Mouse (Mus musculus) retina, postnatal 7 days (tissue): ENCODE data around the gene Amigo1.

Experiments
- DNase-seq: peaks from one replicate; pipeline ENCODE4 v3.0.0-alpha.2; 2012; ENCODE audit warnings: low read depth, low spot score

Gene Amigo1

GRCm38 (mm10) chr3:108186098-108187047, at the start of gene Amigo1:
Gene Amigo1, plus strand, starts transcription at chr3:108186335.
- DNase-seq = no peak

DNA sequence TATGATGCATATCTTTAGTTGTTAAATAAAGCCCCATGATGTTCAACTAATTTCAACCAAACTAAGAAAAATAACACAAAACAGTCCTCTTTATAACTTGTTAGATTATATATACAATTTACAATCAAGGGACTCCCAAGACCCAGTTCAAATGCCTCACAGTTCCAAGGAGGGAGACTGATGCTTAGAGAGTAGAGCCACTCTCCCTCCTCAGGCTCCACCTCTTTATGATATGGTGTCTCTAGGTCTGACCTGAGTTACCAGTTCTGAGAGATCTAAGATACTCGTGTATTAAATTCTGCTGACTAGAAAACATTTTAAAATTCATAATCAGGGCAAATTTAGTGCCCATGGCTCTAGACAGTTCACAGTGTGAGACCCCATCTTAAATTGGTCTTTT, 47.0 kb upstream of the Amigo1 start:
- no peak for DNase-seq

- DNase-seq = no peak
Observed at GRCm38 (mm10) chr3:108140786-108141185, 45.3 kb upstream of the Amigo1 start.

DNA sequence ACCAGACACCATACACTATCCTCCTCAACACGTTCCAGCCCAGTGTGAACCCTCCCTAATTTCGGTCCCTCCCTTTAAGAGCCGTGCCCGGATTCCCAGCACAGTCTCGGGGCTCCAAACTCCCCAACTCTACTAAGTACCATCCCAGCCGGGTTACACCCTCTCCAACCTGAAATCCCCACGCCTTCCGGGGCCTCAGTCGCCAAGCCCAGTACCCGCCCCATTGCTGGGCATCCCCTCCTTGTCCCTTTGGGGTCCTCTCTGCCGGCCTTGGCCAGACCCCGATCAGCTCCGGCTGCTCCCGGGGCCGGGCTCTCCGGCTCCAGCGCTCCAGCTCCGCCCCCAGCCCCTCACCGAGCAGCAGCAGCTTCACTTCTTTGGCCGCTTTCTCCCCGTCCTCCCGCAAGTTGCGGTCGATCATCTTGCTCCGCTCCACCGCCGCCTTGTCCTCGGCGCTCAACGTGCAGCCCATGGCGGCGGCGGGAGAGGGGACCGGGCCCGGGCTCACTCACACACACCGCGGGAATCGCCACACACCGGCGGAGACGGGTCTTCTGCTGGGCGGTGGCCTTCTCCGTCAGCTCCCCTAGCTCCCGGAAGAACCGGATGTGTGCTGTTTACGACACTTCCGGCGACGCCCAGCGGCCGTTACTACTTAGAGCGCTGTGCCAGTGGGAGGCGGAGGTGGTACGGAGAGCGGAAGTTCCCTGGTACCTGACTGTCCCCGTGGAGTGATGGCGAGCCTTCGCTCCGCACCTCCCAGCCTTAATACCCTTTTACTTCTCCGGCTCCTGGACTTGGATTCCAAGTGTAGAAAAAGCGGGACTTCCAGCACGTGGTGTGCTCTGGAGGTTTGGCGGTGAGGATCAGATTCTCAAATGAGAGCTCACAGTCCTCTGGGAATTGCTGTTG, 40.3 kb upstream of the Amigo1 start, which contains the start of gene Gnai3:
Gnai3 (minus strand) TSS at position 613 of the 912 bp plus-strand sequence.
- DNase-seq = peak; percentile 87

DNA sequence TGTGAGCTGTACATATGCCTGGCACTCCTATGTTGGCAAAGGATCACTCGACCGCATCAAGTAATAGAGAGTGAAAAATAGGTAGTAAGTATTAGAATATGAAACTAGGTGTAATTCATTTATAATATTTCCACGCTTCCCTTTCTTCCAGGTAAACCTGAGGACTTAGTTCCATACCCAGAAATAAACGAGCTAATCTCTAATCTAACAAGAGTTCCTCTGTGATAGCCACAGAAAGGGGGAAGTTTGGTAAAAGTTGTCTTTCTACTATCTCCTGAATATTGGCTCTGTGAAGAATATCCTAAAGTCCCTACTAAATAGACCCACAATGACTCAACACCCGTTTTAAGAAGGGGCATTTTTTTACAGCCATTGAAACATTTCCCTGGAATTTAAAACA, 39.5 kb upstream of the Amigo1 start:
- no peak for DNase-seq

- peak; percentile 89 for DNase-seq
Observed at GRCm38 (mm10) chr3:108147386-108148235, 38.5 kb upstream of the Amigo1 start.

GRCm38 (mm10) chr3:108152290-108152689, 33.8 kb upstream of the Amigo1 start:
- no peak for DNase-seq

DNA sequence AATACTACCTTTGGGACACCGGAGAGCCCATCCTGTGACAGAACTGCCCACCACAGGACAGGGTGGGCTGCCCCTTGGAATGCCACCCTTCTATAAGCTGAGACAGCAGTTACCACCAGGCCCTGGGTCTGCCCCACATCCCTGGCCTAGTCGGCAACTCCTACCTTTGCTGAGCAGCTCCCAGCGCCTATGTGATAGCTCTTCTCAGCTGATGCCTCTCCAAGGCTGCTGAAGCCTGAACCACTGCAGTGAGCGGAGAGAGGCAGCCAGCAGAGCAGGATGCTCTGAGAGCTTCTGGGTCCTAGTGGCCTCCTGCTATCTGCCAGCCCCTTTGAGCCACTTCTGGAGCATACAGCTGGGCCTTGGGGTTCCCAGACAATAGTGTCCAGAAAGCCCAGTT, 31.5 kb upstream of the Amigo1 start, which contains the start of gene Gpr61:
Gpr61 (minus strand) TSS at position 227 of the 400 bp plus-strand sequence.
- no peak for DNase-seq

DNA sequence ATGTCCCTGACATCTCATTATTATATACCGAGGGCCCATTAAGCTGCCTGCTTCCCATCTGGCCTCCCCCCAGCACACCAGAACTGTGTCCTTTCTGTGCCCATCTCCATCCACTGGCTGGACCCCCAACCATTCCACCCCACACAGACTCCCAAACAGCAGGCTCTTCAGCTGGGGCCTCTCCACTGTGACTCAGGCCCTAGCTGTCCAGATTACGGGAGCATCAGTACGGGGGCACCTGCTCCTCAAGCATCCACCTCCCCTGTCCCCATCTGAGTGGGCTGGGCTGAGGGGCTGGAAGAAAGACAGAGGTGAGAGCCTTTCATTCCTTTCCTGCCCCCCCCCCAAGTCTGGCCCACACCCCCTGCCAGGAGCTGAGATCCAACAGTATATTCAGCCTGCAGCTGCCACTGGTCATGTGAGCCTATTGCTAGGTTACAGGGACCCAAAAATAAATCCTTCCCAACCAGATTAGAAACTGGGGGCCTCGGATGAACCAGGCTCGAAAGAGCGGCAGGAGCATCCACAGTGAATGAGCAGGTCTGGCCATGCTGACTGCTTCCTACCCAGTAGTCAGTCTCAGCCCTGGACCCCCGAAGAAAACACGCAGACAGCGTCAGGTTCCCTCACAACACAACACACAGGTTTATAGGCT, 27.6 kb upstream of the Amigo1 start:
- no peak for DNase-seq

GRCm38 (mm10) chr3:108164091-108164490, 22.0 kb upstream of the Amigo1 start:
- DNase-seq = no peak

DNA sequence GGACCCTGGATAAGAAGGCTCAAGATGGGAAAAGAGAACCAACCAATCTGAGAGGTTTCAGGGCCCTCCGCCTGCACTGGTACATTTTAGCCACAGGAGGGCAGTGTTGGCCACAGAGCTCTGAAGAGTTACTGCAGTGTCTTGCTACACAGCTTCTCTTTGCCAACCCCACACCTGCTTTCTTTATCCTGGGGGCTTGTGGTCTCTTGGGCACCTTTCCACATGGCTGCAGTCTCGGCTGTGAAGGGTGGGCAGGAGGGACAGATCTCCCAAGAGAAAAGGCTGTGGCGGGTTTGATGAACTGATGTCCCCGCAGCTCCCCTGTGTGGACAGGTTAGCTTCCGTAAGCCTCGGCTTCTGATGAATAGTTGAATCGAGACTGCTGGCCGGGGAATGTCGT, 21.3 kb upstream of the Amigo1 start:
- DNase-seq = peak; percentile 67

DNA sequence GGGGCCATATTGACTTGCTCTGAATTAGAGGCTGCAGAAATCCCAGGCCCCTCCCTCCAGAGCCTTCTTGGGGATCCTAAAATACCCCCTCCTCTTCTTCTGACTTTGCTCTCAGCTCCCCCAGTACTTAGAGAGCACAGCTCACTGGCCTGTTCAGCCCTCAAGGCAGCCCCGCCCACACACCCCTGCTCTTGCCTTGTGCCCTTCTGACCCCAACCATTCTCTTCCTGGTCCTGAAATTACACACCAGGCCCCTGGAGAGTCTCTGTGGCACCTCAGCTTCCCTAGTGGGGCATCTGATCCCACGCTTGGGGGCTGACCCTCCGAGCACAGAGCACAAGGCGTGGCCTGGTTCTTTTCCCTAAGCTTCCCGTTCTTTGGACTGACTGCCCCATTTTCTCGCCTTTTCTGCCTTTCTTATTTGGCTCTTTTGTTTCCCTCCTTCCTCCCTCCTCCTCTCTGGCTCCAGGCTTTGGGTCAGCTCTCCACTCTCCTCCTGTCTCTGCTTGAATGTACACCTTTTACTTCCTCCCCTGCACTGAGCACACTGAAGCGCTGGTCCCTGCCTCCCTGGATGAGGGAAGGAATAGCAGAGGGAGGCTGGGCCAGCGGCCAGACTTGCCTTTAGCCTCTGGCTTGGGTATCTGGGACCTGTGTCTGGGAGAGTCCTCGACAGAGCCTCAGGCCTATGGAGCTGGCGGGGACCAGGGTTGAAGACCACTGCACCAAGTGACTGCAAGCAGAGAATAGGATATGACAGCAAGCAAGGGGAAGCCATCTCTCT, 20.4 kb upstream of the Amigo1 start:
- DNase-seq = no peak

DNA sequence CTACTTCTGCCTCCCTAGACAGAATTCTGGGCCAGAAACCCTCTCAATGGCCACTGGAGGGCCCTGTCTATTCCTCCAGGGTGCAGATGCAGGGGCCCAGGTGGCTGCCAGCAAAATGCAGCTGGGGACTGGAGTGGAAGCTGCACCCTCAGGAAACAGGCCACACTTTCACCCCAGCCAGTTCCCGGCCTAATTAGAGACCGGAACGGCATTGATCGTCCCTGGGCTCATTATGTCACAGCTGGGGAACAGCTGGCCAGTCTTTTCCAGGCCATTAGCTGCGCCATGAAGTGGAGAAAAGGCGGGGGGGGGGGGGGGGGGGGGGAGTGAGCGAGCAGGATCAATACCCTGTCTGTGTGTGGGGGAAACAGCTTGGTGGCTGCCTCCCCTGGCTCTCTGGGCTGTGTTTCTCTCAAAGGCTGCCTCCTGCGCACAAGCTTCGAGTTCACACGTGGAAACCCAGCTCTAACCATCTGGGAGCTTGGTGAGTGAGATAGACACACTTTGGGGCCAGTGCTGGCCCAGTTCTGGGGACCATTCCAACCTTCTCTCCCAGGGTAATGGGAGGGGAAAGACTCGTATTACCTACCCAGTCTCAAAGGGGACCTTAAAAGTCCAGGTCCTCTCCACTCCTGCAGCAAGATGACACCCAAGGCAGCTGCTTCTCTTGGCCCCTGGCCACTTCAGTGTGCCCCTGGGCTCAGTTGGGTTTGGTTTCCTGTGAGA, 19.5 kb upstream of the Amigo1 start:
- no peak for DNase-seq

GRCm38 (mm10) chr3:108167499-108167898, 18.6 kb upstream of the Amigo1 start:
- DNase-seq = no peak

DNA sequence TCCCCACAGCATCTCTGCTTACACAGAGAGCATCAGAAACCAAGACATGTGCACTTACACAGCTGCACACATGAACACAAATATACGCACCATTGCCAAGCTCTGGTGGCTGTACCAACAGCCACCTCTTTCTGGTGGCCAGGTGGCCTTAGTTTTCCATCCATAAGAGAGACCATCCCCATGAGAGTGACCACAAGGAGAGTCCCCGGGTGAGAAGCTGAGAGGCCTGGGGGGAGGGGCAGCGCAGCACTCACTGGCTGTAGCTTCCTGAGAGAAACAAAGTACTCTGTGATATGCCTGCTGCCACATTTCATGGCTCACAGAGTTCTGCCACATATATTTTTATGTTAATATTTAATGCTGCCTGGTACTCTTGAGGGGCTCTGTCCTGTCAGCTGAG, 16.9 kb upstream of the Amigo1 start:
- DNase-seq = no peak

DNA sequence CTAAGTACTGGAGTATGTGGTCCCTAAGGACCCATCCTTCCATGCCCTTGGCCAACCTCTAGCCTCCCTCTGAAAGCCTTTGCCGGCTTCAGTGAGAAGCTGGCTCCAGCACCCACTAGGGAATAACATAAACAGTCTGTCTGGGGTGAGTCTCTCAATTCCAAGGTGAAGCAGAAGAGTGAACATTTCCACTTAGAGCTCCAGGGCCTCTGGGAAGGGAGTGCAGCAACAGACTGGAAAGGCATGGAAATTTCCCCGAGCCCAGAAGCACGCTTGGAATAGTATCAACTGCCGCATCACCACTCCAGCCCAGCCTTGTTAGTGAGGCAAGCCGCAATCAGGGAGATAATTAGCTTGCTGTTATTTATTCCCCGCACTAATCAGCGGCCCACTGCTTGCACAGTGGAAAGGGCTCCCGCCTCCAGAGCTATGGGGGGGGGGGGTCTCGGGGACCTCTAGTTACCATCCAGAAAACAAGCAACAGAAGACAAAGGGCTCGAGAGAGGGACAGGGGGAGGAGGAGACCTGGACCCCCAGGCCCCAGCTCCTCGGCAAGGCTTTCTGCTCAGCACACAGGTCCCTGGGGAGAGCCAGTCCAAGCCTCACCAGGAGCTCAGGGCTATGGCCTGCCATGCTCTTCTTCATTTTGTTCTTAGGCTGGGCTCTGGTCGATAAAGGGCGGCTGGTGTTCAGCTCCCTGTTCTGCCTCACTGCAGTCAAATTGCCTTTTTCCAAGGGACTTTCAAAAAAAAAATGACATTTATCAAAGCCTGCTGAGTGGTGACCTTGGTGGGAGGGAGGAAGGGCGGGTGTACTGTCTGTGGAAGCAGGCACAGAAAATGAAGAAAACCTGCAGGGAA, 11.2 kb upstream of the Amigo1 start:
- DNase-seq = no peak

GRCm38 (mm10) chr3:108178756-108179715, 7.1 kb upstream of the Amigo1 start:
- no peak for DNase-seq
